Mouse (Mus musculus): ENCODE measurements around the gene Rfx1.

- TF ChIP-seq CTCF (IDR thresholded peaks at IDR 0.05; ENCODE audit: control insufficient read depth, insufficient read depth, insufficient replicate concordance, low read depth, low read length) (peak; percentile 64), POLR2A (IDR thresholded peaks at IDR 0.05; ENCODE audit: control insufficient read depth, low read depth, low read length) (no peak)
Measured at GRCm38 (mm10) chr8:84042066-84042947, 24.3 kb upstream of the Rfx1 start, which contains the start of gene Il27ra.

Measured in testis, adult 2 months (tissue).